Mouse (Mus musculus) frontal cortex, postnatal 10 days (tissue): ENCODE data around the gene Zc3h13.

Experiments used
- DNase-seq, 2 experiments: peaks; one replicate each; pipeline ENCODE4 v3.0.0; 2022; ENCODE audit warnings: low spot score in 2 of 2, mixed read lengths in 1 of 2

Zc3h13 gene

GRCm38 (mm10) chr14:75284193-75284915, at the start of gene Zc3h13:
Zc3h13 (plus strand) TSS chr14:75284373.
- DNase-seq = peak; percentile 91 to 95

- no peak for DNase-seq
These were observed 48.6 kb upstream of the Zc3h13 start for GRCm38 (mm10) chr14:75235552-75235951.

GRCm38 (mm10) chr14:75235955-75236635, 48.1 kb upstream of the Zc3h13 start:
- peak; percentile 34 to 54 for DNase-seq

GRCm38 (mm10) chr14:75236636-75237003, 47.6 kb upstream of the Zc3h13 start:
- DNase-seq = no peak

- no peak for DNase-seq
These were observed 47.1 kb upstream of the Zc3h13 start for GRCm38 (mm10) chr14:75237096-75237495.

GRCm38 (mm10) chr14:75238054-75238692, 46.0 kb upstream of the Zc3h13 start:
- DNase-seq = no peak

GRCm38 (mm10) chr14:75242087-75242486, 42.1 kb upstream of the Zc3h13 start, which contains the start of gene Cpb2:
Cpb2 (plus strand) TSS chr14:75242287.
- DNase-seq = no peak

GRCm38 (mm10) chr14:75246024-75247000, 37.9 kb upstream of the Zc3h13 start:
- DNase-seq = no peak

GRCm38 (mm10) chr14:75250432-75250831, 33.7 kb upstream of the Zc3h13 start:
- no peak for DNase-seq

- DNase-seq = no peak
These were observed 27.7 kb upstream of the Zc3h13 start for GRCm38 (mm10) chr14:75256521-75256920.

- no peak for DNase-seq
These were observed 14.6 kb upstream of the Zc3h13 start for GRCm38 (mm10) chr14:75269531-75269930.

- DNase-seq = no peak
These were observed 4.5 kb upstream of the Zc3h13 start for GRCm38 (mm10) chr14:75279716-75280115.

GRCm38 (mm10) chr14:75280406-75280805, 3.8 kb upstream of the Zc3h13 start:
- no peak for DNase-seq

- peak in 1 of 2 experiments; percentile 20 for DNase-seq
These were observed 472 bp upstream of the Zc3h13 start for GRCm38 (mm10) chr14:75283609-75284192.

- no peak for DNase-seq
These were observed 16.9 kb downstream of the Zc3h13 start for GRCm38 (mm10) chr14:75301081-75301480.

GRCm38 (mm10) chr14:75303807-75304206, 19.6 kb downstream of the Zc3h13 start:
- DNase-seq = no peak

- no peak for DNase-seq
These were observed 23.7 kb downstream of the Zc3h13 start for GRCm38 (mm10) chr14:75307855-75308254.

GRCm38 (mm10) chr14:75309336-75309992, 25.3 kb downstream of the Zc3h13 start:
- DNase-seq = no peak

- DNase-seq = no peak
These were observed 30.3 kb downstream of the Zc3h13 start for GRCm38 (mm10) chr14:75314484-75314883.

- no peak for DNase-seq
These were observed 34.6 kb downstream of the Zc3h13 start for GRCm38 (mm10) chr14:75318736-75319135.

GRCm38 (mm10) chr14:75320269-75320668, 36.1 kb downstream of the Zc3h13 start:
- no peak for DNase-seq
